Mouse (Mus musculus) lung, embryonic 14.5 days (tissue): ENCODE measurements at regions not wholly inside any gene's neighbourhood (a gene's known extent, or its start where the extent isn't known, plus 50 kb on each side); places are given as distances from the start of the nearest gene placed in this dataset.

Source experiments
- ATAC-seq: fragments of 200-750 bp; cut with Nextera tagmentation; 2 replicates; pipeline ENCODE4 v1.8.0; 2017; ENCODE audit warnings: mild to moderate bottlenecking, moderate TSS enrichment, moderate library complexity; ENCODE audit not compliant: insufficient read depth
- DNase-seq: peaks from one replicate; pipeline ENCODE4 v3.0.0-alpha.2; 2015
- H3K27ac ChIP-seq: fragments of 300-500 bp; sonication (generic); 2 replicates; pipeline ENCODE4 v1.5.1; 2014; ENCODE audit warnings: low read depth, mild to moderate bottlenecking, moderate library complexity
- H3K27me3 ChIP-seq: fragments of 300-500 bp; sonication (generic); 2 replicates; pipeline ENCODE4 v1.6.1; 2014; ENCODE audit warnings: low read length, control low read depth; ENCODE audit not compliant: insufficient read depth
- H3K36me3 ChIP-seq: fragments of 300-500 bp; sonication (generic); 2 replicates; pipeline ENCODE4 v1.6.1; 2014; ENCODE audit warnings: control low read depth; ENCODE audit not compliant: insufficient read depth
- H3K4me1 ChIP-seq: fragments of 300-500 bp; sonication (generic); 2 replicates; pipeline ENCODE4 v1.6.1; 2014; ENCODE audit warnings: antibody characterized with exemption, control low read depth; ENCODE audit not compliant: insufficient read depth
- H3K4me2 ChIP-seq: fragments of 300-500 bp; sonication (generic); 2 replicates; pipeline ENCODE4 v1.6.1; 2014; ENCODE audit warnings: mild to moderate bottlenecking
- H3K4me3 ChIP-seq: fragments of 300-500 bp; sonication (generic); 2 replicates; pipeline ENCODE4 v1.5.1; 2014; ENCODE audit warnings: low read depth, low read length
- H3K9ac ChIP-seq: fragments of 300-500 bp; sonication (generic); 2 replicates; pipeline ENCODE4 v1.6.1; 2014
- H3K9me3 ChIP-seq: fragments of 300-500 bp; sonication (generic); 2 replicates; pipeline ENCODE4 v1.6.1; 2016; ENCODE audit warnings: low read depth, low read length, control low read depth
- CTCF ChIP-seq: IDR thresholded peaks from 2 replicates; pipeline ENCODE4 v1.5.1; 2016; ENCODE audit warnings: antibody characterized with exemption, low read depth
- WGBS: fragments of 180-500 bp; shearing (Covaris S2); extraction: QIAGEN DNeasy Blood & Tissue Kit; methylation state at CpG from one replicate; pipeline ENCODE4 v1.1.7; 2014; 5-methylcytosine and 5-hydroxymethylcytosine counted together

- Histone ChIP-seq H3K4me1 (no peaks in the 10 kb centered on the region), H3K36me3 (no peaks in the 10 kb centered on the region), H3K4me3 (no peak overlapping the region), H3K9ac (no peak overlapping the region), H3K27ac (no peak overlapping the region), H3K27me3 (no peaks in the 10 kb centered on the region), H3K9me3 (no peaks in the 10 kb centered on the region), H3K4me2 (no peak overlapping the region)
- no peak for DNase-seq
- ATAC-seq, result no peak
- WGBS, result 60% methylated on average over 3 of the region's 3 CpGs
- no peak for TF ChIP-seq CTCF
These were observed 922.7 kb downstream of the Pla2g4a start for GRCm38 (mm10) chr1:149038188-149038967.

GRCm38 (mm10) chr1:149028316-149028715 lies 932.8 kb downstream of the Pla2g4a start:
- Histone ChIP-seq H3K4me1 (no peaks in the 10 kb centered on the region), H3K4me3 (no peak overlapping the region), H3K27me3 (no peaks in the 10 kb centered on the region), H3K9ac (no peak overlapping the region), H3K36me3 (no peaks in the 10 kb centered on the region), H3K4me2 (no peak overlapping the region), H3K27ac (no peak overlapping the region), H3K9me3 (no peaks in the 10 kb centered on the region)
- DNase-seq, result no peak
- TF ChIP-seq CTCF, result no peak
- 74% methylated on average over 3 of the region's 3 CpGs for WGBS
- no peak for ATAC-seq

GRCm38 (mm10) chr1:149021734-149022133 lies 939.4 kb downstream of the Pla2g4a start:
- Histone ChIP-seq H3K9me3 (no peaks in the 10 kb centered on the region), H3K4me3 (no peak overlapping the region), H3K36me3 (no peaks in the 10 kb centered on the region), H3K27ac (no peak overlapping the region), H3K27me3 (no peaks in the 10 kb centered on the region), H3K4me1 (no peaks in the 10 kb centered on the region), H3K4me2 (no peak overlapping the region), H3K9ac (no peak overlapping the region)
- no peak for TF ChIP-seq CTCF
- ATAC-seq (no peak), DNase-seq (no peak)

GRCm38 (mm10) chr1:149021273-149021672 lies 939.8 kb downstream of the Pla2g4a start:
- no peak overlapping the region for H3K4me3 ChIP-seq
- DNase-seq (no peak), ATAC-seq (no peak)
- no peaks in the 10 kb centered on the region for H3K27me3 ChIP-seq
- TF ChIP-seq CTCF, result no peak
- H3K9me3 ChIP-seq, result no peaks in the 10 kb centered on the region
- no peaks in the 10 kb centered on the region for H3K36me3 ChIP-seq
- H3K9ac ChIP-seq, result no peak overlapping the region
- no peaks in the 10 kb centered on the region for H3K4me1 ChIP-seq
- H3K4me2 ChIP-seq, result no peak overlapping the region
- WGBS, result 86% methylated on average over 1 of the region's 1 CpGs
- H3K27ac ChIP-seq, result no peak overlapping the region

GRCm38 (mm10) chr1:149014559-149014958 lies 946.5 kb downstream of the Pla2g4a start:
- no peak overlapping the region for H3K27ac ChIP-seq
- H3K27me3 ChIP-seq, result no peaks in the 10 kb centered on the region
- H3K4me1 ChIP-seq, result no peaks in the 10 kb centered on the region
- H3K9me3 ChIP-seq, result no peaks in the 10 kb centered on the region
- TF ChIP-seq CTCF, result no peak
- no peak overlapping the region for H3K4me2 ChIP-seq
- ATAC-seq (no peak), DNase-seq (no peak)
- H3K4me3 ChIP-seq, result no peak overlapping the region
- H3K9ac ChIP-seq, result no peak overlapping the region
- no peaks in the 10 kb centered on the region for H3K36me3 ChIP-seq
- 65% methylated on average over 4 of the region's 4 CpGs for WGBS

- H3K4me3 ChIP-seq, result no peak overlapping the region
- H3K9ac ChIP-seq, result no peak overlapping the region
- ATAC-seq (no peak), DNase-seq (no peak)
- H3K4me1 ChIP-seq, result no peaks in the 10 kb centered on the region
- H3K4me2 ChIP-seq, result no peak overlapping the region
- no peak for TF ChIP-seq CTCF
- H3K27ac ChIP-seq, result no peak overlapping the region
- H3K36me3 ChIP-seq, result no peaks in the 10 kb centered on the region
- H3K27me3 ChIP-seq, result no peaks in the 10 kb centered on the region
- no peaks in the 10 kb centered on the region for H3K9me3 ChIP-seq
These were observed 950.3 kb downstream of the Pla2g4a start for GRCm38 (mm10) chr1:149010767-149011166.

- no peaks in the 10 kb centered on the region for H3K27me3 ChIP-seq
- no peak overlapping the region for H3K9ac ChIP-seq
- no peak for TF ChIP-seq CTCF
- DNase-seq (no peak), ATAC-seq (no peak)
- no peak overlapping the region for H3K27ac ChIP-seq
- no peaks in the 10 kb centered on the region for H3K36me3 ChIP-seq
- no peak overlapping the region for H3K4me3 ChIP-seq
- H3K4me1 ChIP-seq, result no peaks in the 10 kb centered on the region
- H3K9me3 ChIP-seq, result no peaks in the 10 kb centered on the region
- 69% methylated on average over 3 of the region's 3 CpGs for WGBS
- no peak overlapping the region for H3K4me2 ChIP-seq
These were observed 961.0 kb downstream of the Pla2g4a start for GRCm38 (mm10) chr1:149000092-149000491.
